Mouse (Mus musculus): Measurements from ENCODE around the gene Cdc42ep2.

Gene Cdc42ep2

DNA sequence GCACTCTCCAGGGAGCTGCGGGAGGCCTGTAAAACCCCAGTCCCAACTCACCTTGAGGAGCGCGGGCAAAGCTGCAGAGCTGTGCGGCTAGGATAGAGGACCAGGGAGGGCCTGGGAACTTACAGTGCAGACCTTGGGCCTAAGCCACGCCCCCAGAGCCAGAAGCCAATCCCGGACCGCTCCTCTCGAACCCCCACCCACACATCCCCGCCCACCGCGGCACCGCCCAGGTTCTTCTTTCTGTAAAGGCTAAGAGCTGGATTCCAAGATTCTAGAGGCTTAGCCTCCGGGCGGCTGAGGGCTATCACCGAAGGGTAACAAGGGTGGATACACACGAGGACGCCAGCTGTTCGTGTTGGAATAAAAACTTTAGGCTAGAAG is at the start of gene Cdc42ep2:
Gene Cdc42ep2, minus strand, starts transcription at position 104 of the 381 bp plus-strand sequence.
- DNase-seq (ENCODE audit: low spot score) = peak; percentile 88

DNA sequence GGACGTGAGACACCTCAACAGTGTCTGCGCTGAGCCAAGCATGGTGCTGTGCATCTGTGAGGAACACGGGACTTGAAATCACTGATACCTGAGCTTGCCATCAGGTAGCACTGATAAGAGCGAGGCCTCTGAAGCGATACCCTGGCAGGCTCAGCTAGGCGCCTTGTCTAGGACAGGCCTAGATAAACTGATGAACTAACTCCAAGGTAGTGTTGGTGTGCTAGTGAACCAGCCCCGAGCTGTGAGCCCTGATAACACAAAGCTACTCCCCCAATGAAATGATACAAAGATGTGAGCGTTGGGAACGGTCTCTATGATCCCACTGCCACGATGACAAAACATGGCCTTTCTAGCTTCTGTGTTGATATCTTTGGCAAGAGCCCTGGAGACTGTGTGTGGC is 43.0 kb upstream of the Cdc42ep2 start:
- no peak for DNase-seq (ENCODE audit: low spot score)

DNA sequence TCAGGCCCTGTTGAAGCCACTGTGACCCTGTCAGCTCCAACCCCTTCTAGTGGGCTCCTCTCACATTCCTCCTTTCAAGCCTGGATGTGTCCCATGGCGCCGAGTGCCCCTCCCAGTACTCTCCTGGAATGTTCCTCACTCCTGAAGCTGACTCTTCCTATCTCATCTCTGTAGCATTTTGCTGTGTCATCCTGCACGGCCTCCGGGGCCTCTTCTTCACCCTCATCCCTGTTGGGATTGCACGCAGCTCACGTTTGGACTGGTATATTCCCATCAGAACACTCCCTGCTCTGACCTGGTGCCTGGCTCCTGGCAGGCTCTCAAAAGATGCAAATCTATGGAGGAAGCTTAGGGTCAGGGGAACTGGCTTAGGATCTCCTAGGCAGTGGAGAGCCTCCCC is 42.2 kb upstream of the Cdc42ep2 start:
- DNase-seq (ENCODE audit: low spot score) = no peak

DNA sequence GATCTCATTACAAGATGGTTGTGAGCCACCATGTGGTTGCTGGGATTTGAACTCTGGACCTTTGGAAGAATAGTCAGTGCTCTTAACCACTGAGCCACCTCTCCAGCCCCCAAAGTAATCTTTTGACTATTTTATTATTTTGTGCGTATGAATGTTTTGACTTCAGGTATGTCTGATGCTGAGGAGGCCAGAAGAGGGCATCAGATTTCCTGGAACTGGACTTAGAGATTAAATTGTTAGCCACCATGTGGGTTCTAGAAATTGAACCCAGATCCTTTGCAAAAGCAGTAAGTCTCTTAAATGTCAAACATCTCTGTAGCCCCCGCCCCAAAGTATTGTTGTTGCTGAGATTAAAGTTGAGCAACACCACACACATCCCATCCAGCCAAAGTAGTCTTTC is 41.3 kb upstream of the Cdc42ep2 start:
- DNase-seq (ENCODE audit: low spot score) = no peak

DNA sequence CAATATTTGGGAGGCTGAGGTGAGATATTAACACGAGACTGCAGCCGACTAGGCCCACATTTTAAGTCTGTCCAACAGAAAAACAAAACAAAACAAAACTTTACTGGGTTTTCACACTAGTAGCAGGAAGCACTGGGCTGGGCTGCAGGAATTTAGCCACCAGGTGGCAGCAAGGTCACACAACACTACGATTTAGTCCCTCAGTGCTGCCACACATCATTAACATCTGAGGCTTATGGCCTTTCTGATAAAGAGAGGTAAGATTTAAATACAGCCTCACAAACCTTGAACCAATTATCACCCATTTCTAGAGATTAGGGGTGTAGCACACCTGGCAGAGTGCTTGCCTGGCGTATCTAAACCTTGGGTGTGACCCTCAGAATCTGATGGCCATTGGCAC is 40.7 kb upstream of the Cdc42ep2 start:
- peak; percentile 82 for DNase-seq (ENCODE audit: low spot score)

DNA sequence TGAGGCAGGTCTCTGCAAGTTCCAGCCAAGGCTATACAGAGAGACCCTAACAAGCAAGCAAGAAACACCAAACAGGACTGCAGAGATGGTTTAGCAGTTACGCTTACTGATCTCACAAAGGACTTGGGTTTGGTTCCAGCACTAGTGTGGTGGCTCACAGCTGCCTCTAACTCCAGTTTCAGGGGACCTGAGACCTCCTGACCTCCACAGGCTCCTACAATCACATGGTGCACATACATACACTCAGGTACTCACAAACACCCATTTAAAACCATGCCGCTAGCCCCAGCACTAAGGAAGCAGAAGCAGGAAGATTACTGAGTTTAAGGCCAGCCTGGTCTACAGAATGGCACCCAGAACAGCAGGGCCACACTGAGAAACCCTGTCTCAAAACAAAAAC is 40.2 kb upstream of the Cdc42ep2 start:
- no peak for DNase-seq (ENCODE audit: low spot score)

DNA sequence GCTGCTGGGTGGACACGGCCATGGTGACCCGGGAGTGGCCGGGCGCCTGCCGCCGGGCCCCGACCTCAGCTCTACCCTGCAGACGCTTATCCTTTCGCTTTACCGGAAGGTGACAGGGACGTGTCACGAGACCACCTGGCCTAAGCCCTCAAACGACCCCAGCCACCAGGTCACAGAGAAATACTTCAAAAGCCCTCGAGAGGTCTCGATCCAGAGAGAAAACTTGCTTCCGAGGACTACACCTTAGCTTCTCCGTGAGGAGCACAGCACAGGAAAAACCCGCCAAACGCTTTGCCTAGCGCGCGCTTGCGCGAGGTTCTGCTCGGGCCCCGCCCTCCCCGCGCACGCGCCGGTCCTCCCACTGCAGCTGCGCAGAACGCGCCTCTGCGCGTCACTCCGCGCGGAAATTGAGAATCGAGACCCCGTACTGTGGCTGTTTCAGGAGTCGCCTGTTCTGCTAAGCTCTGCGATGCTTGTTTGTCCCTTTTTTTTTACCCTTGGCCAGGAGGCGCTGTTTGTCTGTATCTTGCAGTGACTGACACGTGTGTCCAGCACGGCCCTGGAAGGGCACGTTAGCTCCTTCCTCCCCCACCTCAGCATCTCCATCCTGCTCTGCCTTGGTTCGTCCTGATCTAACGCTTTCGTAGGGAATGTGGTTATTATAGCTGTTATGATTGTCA is 39.4 kb upstream of the Cdc42ep2 start, which contains the start of gene Pola2:
Gene Pola2, minus strand, starts transcription at position 320 of the 680 bp plus-strand sequence.
- DNase-seq (ENCODE audit: low spot score) = peak; percentile 86

DNA sequence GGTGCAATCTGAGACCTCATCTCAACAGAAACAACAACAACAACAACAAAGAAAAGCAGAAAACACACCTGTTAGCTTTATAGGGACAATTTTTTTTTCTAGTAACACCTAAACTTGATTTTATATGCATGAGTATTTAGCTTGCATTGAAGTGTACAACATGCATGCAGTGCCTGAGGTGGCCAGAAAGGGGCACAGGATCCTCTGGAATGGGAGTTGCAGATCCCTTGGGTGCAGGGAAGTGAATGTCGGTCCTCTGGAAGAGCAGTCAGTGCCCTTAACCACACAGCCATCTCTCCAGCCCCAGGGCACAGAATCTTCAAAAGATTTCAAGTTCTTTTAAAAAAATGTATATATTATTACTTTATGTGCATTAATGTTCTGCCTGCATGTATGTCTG is 38.0 kb upstream of the Cdc42ep2 start:
- DNase-seq (ENCODE audit: low spot score) = peak; percentile 32

DNA sequence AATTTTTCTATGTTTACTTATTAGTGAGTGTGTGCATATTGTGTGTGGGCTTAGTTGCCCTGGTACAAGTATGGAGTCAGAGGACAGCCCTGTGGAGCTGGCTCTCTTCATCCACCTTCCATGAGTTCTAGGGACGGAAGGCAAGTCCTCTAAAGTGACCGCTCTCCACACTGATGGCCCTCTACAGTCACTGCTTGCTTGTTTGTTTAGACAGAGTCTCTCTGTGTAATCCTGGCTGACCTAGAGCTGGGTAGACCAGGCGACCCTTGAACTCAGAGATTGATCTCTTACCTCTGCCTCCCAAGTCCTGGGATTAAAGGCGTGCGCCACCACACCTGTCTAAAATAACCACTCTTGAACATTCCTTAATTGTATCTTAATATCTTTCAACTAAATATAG is 32.8 kb upstream of the Cdc42ep2 start:
- no peak for DNase-seq (ENCODE audit: low spot score)

DNA sequence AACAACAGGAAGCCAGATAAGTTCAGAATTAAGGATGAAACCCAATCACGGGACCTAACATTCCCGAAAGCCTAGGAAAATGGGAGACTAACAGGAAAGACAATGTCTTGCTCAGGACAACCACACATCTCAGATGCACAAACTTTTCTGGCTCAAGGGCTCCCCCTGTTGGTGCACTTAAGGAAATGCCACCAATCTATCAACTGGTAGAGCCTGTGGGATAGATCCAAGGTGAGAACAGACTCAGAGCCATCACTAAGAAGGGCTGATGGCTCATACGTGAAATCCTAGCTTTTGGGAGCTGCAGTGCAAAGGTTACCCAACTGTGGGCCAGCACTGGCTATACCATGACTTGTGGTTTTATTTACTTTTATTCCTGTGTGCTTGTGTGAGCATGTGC is 32.1 kb upstream of the Cdc42ep2 start:
- DNase-seq (ENCODE audit: low spot score) = peak; percentile 82

DNA sequence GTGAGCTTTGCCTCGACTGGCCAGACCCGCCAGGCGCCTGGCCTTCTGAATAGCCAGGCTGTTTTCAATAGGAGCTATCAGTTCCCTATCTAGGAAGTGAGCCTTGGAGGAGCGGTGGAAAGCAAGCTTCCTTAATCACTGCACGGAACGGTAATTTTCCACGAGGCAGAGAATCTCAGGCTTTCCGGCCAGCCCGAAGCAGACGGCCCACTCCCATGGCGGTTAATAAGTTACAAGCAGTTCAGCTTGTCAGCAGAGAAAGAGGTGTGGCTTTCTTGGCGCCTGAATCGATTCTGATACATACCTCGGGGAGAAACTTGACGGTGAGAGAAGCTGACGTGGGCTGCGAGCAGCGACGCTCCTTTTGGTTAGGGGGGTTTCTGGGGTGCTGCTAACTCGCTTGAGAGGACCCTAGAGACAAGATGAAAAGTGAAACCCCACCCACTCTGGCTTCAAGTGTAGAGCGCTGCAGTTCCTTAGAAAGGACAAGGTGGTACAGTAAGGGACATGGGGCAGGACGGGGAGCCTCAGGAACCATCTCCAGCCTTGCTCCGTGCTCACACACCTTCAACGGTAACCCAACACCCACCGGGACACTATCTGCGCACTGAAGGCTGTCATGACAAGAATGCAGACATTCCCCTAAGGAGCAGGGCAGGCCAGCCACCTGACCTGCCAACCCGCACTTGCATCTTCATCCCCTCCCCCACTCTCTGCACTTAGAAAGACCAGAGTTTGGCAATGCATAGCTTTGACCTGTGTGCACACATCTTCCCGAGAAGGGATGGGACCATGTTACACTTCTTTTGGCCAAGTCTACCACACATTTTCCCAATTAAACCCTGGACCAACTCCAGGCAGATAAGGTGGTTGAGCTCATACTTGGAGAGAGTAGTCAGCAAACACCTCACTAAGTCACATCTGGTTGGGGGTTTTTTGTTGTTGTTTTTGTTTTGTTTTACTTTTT is 31.4 kb upstream of the Cdc42ep2 start:
- peak; percentile 29 for DNase-seq (ENCODE audit: low spot score)

DNA sequence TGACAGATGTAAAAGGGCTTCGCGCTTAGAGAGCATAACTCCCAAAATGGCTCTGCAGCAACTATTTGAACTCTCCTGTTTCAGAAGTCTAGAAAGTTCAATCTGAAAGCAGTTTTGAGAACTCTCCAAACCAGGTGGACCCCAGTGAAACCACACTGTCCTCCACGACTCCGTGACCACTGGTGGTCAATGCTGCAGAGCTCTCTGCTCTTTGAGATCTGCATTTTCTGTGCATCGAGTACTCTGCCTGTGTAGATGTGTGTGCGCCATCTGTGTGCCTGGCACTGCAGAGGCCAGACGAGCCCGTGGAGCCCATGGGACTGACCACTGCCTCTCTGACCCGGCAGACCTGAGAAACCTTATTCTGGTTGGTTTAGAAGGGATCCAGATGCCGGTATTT is 30.3 kb upstream of the Cdc42ep2 start:
- DNase-seq (ENCODE audit: low spot score) = no peak

DNA sequence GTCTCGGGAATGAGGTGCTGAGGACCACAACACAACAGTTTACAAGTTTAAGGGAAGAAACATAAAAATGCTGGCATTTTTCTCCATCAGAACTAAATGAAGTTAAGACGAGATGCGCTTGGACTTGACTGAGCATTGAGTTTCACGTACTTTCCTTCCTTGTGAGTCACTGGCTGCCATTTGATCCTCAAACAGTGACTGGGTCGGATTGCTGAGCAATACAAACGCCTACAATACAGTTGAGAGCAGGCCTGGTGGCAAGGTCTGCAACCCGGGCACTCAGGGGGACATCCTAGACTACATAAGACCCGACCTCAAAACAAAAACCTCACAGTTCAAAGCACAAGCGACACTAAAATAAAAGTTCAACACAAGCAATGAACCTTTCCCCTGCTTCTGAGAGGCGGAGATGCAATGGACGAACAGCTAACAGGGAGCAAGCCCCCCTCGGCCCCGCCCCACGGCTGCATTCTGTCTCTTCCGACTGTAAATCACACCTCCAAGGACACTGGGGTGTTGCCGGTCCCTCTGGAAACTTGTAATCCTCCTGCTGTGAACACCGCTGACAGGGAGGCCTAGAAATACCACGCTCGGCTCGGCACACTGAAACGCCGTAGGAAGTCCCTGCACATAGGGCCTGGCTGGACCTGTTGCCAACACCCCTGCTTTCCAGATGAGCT is 29.6 kb upstream of the Cdc42ep2 start:
- DNase-seq (ENCODE audit: low spot score) = no peak

DNA sequence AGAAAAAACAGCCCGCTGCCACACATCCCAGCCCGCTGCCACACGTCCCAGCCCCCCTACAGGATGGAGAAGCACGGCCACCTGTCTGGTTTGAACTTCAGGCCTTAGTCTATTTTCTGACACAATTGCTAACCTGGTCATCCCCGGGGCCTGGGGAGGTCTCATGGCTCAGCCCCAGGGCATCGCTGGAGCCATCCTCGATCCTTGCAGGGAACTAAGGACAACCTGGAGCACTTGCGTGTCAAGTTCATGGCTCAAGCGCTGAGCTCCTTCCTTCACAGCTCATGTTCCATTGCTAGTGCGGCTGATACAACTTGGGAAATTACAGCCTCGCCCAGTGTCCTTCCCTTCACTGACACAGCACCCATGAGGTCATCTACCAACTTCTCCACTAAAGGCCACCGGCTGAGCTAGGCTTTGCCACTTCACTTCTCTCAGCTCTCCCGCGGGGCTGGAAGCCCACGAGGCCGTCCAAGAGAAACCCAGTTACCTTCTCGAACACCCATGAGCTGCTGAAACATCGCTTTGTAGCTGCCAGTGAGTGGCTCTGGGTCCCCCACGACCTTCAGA is 28.7 kb upstream of the Cdc42ep2 start:
- DNase-seq (ENCODE audit: low spot score) = no peak

DNA sequence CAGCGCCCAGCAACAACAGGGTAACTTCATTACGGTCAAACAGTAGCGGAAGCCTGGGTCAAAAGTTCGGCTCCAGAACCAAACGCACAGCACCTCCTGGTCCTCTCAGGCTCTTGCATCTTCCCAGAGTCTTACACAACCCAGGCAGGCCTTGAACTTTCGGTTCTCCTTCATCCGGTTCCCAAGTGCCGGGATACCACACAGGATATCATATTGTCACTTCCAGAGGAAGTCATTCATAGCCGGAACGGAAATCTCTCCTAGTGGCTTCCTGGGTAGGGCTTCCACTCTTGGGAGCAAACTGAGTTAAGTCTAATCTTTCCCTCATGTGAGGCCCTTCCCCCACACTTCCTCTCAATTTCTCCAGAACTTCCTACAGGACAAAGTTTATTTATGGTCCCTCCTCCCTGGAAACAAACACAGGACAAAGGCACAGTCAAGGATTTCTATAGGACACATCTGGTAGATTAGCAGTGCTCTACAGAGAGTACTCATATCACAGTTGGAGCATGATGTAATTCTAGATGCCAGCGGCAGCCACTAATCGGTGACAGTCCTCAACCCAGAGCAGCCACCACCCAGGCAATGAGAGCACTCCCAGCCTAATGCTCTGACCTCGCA is 27.6 kb upstream of the Cdc42ep2 start:
- peak; percentile 14 for DNase-seq (ENCODE audit: low spot score)

DNA sequence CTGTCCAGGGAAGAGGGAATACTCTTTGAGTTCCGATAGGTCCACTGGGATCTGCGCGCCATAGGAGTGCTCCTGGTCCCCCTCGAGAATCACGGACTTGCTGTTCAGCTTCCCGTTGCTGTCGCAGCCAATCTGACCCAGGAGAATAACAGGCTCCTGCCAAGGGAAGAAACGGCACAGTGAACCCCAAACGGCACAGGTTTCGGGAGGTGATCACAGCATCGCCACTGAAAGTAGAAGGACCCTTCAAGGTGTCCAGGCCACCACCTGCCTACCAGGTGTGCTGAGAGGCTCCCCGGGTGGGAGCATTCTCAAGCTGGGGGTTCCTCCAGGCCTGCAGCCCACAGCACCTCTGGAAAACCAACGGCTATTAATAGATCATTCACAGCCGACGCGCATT is 27.0 kb upstream of the Cdc42ep2 start:
- DNase-seq (ENCODE audit: low spot score) = no peak

DNA sequence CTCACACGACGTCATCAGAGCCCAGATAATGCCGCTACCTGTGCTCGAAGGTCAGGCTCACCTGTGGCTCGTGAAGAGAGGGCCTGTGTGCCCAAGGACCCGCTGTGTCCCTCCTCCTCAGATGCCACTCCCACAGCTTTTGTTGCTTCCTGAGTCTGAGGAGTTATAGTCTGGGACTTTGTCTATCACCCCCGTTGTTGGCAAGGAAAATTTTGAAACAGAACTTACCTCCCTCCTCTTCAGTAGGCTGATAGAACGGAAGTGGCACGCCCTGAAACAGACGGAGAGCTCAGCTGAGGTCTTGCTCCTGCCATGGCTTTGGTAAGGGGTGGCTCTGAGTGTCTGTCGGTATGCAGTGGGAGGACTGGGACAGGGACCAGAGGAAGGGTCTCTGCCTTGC is 25.6 kb upstream of the Cdc42ep2 start:
- no peak for DNase-seq (ENCODE audit: low spot score)

DNA sequence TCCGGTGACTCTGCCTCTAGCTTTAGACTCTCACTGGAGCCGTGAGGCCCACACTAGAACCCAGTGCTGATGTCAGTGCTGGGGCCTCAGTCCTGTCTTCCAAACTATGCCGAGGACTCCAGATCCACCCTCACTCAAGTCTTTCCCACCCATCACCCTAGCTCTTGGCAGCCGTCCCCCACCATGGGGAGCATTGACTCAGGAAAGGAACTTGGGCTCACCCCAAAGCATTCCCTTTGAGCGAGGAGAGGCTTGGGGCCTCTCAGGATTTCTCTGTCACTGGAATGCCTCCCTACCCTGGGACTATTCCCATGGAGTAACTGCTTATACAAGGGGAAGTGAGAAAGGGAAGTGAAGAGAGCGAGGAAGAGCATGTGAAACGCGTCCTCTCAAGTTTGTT is 21.3 kb upstream of the Cdc42ep2 start:
- no peak for DNase-seq (ENCODE audit: low spot score)

DNA sequence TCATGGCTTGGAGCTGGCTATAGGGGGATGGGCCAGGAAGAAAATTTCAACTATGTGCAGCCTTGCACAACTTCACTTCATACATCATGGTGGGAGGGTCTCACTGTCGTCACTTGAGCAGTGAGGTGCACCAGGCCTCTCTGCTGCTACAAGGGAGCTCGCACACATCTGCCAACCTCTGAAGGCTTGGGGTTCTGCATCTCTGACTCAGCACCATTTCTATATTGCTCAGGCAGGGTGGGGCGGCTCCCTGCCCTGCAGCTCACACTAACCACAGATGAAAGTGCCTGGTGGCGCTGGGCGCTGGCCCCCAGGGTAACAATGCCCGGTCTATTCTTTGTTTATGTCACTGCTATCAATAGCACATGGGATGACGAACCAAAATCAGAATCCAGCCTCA is 20.4 kb upstream of the Cdc42ep2 start:
- peak; percentile 41 for DNase-seq (ENCODE audit: low spot score)

DNA sequence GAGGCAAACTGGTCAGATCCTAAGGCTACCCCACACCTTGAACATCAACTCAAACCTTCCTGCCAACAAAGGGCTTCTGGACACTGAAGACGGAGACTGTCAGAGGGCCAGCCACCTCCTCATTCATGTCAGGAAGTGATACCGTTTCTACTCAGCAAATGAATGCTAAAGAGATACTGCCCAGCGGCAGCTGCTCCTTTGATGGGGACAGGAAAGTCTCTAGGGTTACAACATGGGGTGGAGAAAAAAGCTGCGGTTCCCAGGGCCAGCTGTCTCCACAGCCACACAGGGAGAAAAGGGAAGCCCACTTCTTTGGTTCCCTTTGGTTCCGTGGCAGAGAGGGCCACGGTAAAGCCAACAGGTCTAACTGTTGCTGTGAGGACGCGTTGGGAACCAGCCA is 19.5 kb upstream of the Cdc42ep2 start:
- no peak for DNase-seq (ENCODE audit: low spot score)

DNA sequence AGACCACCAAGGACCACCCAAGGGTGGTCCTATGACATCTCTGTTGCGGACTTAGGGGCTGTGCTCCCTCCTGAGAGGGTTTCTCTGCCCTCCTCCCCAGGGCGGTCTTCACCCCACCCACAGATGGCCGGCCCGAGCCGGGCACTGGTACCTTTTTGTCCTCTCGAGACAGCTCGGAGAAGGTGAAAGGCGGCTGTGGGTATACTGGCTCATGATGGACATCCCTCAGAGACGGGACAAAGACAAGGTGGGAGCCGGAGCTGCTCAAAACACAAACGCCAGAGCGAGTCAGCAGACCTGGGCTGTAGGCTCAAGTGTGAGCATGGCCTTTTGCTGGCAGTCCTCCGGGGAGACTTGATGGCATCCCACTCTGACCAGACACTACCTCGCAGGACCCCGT is 18.8 kb upstream of the Cdc42ep2 start:
- DNase-seq (ENCODE audit: low spot score) = no peak

DNA sequence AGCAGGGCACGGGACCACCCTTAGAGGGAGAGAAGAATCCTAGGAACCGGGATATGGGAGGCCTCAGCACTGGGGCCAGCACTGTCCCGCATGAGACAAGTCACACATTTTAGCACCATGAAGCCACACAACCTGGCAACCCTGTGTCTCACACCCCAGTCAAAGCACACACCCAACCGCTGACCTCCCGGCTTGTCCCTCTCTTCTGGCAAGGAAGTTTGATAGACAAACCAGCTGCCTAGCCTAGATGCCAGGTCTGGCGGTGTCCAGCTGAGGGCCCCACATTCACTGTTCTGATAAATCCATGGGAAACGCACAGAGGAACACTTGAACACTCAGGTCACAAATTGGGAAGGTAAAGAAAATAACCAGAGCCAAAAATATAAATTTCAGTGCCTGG is 18.0 kb upstream of the Cdc42ep2 start:
- DNase-seq (ENCODE audit: low spot score) = no peak

Measured in MN1 (cell line).